Mouse (Mus musculus) kidney, adult 18-20 months (tissue): ENCODE results near the gene Dazap1.
A peak's percentile ranks its signal among the peaks of the same experiment; 100 is the strongest.

Experiments
- DNase-seq: peaks from one replicate; pipeline ENCODE4 v3.0.0; 2021

Dazap1 gene

DNA sequence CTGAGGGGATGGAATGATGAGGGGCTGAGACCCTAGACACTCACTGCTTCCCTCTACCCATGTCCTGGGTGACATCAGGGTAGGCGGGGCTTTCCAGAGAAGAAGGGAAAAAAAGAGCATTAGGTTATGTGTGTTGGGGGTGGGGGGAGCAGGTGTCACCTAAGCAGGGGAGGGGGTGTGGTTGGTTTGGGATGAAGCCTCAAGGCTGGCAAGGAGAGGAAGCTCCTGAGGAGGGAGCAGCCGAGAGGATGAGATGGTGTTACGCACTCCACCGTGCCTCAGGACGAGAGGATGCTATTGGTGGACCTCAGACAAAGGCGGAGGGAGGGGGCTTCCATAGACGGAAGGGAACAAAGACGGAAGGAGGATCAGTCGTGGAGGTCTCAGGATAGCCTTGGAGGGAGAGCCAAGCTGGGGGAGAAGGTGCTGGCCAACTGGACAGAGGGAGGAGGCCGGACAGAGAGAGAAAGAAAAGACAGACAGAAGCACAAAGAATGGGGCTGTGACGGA lies 39.4 kb downstream of the Dazap1 start:
- no peak for DNase-seq

DNA sequence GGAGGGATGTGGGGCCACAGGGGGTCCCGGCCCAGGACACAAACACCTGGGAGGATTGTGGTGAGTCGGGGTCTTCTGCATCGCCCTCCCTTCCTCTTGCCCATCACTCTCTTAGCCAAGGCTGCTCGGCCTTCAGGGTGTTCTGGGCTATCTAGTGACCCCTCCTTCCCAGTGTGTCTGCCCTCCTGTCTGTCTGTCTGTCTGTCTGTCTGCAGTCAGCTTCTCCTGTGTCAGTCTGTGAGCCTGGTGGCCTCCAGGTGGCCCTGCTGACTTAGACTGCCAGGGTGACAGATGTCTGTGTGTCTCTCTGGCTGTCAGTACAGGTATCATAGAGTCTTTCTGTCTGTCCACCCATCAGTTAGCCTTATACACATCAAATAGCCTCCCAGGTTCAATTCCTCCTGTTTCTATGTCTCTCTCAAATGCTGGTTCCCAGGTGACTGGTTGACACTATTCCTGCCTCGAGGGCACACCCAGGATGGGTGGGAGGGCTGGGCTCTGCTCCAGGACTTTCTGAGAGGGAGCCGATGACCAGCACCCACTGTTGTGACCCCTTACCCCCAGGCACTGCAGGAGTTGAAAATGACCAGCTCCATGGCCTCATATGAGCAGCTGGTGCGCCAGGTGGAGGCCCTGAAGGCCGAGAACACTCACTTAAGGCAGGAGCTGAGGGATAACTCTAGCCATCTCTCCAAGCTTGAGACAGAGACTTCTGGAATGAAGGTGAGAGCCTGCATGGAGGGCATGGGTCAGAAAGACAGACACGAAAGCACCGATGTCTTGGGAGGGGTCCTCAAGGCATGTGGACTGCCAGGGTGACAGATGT lies 40.2 kb downstream of the Dazap1 start:
- DNase-seq, result no peak

DNA sequence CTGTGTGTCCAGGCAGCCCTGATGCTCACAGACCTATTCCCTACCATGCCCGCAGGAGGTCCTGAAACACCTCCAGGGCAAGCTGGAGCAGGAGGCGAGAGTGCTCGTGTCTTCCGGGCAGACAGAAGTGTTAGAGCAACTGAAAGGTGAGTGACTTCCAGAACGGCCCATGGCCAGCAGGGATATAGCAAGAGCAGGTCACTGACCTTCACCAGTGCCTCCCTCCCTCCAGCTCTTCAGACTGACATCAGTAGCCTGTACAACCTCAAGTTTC lies 40.7 kb downstream of the Dazap1 start:
- DNase-seq, result no peak

DNA sequence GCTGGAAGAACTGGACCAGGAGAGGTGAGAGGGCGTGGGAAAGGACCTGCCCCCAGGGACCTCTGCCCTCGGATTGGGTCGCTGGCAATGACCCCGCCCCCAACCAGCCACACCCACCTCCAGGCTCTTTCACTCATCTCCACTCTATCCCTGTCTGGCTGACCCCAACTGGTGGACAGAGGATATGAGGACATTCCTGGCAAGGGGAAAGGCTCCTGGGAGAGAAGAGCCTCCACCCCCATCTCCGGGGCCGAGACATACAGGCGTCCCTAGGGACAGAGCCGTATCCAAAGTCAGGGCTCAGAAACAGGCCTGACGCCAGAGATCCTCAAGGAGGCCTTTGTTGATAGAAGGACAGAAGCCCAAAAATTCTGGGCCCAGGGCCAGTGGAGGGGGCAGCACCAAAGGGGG lies 41.2 kb downstream of the Dazap1 start:
- peak; percentile 64 for DNase-seq

DNA sequence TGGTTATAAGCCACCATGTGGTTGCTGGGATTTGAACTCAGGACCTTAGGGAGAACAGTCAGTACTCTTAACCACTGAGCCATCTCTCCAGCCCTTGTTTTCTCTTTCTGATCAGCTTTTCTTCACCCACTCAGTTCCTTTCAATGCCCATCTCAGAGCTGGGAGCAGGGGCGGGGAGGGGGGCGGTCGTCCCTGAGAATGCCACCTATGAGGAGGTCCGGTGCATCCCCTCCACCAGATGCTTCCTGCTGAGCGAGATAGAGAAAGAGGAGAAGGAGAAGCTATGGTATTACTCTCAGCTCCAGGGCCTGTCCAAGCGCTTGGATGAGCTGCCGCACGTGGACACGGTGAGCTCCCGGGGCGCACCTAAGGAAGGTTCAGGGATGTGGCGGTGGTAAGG lies 43.2 kb downstream of the Dazap1 start:
- DNase-seq, result no peak

DNA sequence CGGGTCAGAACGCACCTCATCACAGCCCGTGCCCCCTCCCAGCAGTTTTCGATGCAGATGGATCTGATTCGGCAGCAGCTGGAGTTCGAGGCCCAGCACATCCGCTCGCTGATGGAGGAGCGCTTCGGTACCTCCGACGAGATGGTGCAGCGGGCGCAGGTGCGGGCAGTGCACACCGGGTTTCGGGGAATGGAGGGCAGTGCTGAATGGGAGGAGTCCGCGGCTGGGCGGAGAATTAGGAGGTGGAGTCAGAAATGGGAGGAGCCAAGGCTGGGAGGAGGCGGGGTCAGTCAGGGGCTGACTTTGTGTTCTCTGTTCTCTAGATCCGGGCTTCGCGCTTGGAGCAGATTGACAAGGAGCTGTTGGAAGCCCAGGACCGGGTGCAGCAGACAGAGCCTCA lies 43.6 kb downstream of the Dazap1 start:
- DNase-seq, result peak; percentile 52

DNA sequence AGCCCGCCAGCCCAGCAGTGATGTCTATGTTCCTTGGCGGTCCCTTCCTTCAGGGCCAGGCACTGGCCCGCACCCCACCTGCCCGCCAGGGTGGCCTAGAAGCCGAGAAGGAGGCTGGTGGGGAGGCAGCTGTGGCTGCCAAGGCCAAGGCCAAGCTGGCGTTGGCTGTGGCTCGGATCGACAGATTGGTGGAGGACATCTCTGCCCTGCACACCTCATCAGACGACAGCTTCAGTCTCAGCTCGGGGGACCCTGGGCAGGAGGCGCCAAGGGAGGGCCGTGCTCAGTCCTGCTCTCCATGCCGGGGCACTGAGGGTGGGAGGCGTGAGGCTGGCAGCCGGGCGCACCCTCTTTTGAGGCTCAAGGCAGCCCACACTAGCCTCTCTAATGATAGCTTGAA lies 50.3 kb downstream of the Dazap1 start:
- no peak for DNase-seq

DNA sequence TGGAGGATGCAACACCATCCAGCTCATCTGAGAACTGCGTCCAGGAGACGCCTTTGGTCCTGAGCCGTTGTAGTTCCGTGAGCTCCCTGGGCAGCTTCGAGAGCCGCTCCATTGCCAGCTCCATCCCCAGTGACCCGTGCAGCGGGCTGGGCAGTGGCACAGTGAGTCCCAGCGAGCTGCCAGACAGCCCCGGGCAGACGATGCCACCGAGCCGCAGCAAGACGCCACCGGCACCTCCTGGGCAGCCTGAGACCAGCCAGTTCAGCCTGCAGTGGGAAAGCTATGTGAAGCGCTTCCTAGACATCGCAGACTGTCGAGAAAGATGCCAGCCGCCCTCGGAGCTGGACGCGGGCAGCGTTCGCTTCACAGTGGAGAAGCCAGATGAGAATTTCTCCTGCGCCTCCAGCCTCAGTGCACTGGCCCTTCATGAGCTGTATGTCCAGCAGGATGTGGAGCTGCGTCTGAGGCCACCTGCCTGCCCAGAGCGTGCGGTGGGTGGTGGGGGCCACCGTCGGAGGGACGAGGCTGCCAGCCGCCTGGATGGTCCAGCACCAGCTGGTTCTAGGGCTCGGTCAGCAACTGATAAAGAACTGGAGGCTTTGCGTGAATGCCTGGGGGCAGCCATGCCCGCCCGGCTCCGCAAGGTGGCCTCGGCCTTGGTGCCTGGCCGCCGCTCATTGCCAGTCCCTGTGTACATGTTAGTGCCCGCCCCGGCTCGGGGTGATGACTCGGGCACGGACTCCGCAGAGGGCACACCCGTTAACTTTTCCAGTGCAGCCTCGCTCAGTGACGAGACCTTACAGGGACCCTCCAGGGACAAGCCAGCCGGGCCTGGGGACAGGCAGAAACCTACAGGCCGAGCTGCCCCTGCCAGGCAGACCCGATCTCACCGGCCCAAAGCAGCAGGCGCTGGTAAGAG lies 51.6 kb downstream of the Dazap1 start:
- no peak for DNase-seq

DNA sequence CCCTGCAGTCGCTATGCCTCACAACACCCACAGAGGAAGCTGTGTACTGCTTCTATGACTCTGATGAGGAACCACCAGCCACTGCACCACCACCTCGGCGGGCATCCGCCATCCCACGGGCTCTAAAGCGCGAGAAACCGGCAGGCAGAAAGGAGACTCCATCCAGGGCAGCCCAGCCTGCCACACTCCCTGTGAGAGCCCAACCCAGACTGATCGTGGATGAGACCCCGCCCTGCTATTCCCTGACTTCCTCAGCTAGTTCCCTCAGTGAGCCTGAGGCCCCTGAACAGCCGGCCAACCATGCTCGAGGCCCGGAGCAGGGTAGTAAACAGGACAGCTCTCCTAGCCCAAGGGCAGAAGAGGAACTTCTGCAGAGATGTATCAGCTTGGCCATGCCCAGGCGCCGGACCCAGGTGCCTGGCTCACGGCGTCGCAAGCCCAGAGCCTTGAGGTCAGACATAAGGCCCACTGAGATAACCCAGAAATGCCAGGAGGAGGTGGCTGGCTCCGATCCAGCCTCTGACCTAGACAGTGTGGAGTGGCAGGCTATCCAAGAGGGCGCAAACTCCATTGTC lies 52.4 kb downstream of the Dazap1 start:
- DNase-seq, result no peak

DNA sequence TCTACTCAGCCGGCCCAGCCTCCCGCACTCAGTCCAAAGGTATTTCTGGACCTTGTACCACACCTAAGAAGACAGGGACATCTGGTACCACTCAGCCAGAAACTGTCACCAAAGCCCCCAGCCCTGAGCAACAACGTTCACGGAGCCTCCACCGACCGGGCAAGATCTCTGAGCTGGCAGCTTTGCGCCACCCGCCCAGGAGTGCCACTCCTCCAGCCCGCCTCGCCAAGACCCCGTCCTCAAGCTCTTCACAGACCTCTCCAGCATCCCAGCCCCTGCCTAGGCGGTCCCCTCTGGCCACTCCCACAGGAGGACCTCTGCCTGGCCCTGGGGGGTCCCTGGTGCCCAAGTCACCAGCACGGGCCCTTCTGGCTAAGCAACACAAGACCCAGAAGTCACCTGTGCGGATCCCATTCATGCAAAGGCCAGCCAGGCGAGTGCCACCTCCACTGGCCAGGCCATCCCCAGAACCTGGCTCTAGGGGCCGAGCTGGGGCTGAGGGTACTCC lies 53.3 kb downstream of the Dazap1 start:
- DNase-seq, result no peak

DNA sequence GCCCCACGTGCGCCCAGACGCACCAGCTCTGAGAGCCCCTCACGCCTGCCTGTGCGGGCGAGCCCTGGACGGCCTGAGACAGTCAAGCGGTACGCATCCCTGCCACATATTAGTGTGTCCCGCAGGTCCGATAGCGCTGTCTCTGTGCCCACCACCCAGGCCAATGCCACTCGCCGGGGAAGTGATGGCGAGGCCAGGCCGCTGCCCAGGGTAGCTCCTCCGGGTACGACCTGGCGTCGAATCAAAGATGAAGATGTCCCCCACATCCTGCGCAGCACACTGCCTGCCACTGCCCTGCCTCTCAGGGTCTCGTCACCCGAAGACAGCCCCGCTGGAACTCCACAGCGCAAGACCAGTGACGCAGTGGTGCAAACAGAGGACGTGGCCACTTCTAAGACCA lies 54.0 kb downstream of the Dazap1 start:
- no peak for DNase-seq

DNA sequence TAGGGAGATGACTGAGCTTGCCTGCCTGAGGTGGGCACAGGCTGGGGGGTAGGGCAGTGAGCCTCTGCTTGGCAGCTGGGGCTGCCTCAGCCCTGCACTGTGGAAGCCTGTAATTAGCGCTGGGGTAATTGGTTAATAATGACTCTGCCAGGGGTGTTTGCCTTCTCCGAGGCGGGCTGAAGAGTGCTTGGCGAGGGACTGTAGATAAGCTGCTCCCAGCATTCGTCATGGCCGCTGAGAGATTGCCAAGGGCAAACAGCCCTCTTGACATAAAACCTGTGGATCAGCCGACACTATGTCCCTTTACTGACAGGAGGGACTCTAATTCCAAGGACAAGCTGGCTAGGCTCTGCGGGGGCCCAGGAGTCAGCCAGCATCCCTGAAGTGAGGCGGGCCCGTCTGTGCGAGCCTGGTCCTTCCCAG lies 55.1 kb downstream of the Dazap1 start:
- no peak for DNase-seq

DNA sequence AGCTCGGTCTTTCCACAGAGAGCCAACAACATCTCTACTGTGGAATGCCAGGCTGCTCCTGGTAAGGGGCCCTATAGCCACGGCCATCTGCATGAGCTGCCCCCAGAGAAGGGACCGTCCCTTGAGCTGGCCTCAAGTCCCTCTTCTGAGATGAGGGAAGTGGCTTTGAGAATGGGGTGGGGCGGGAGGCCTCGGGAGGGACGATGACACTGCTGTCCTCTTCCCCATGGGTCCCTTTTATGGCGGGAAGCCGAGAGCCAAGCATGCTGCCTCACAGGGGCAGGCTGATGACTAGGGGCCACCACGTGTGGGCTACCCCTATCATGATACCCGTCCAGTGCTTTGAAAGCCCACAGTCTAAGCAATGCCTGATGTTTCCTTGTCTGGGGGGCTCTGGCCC lies 55.7 kb downstream of the Dazap1 start:
- DNase-seq, result no peak

DNA sequence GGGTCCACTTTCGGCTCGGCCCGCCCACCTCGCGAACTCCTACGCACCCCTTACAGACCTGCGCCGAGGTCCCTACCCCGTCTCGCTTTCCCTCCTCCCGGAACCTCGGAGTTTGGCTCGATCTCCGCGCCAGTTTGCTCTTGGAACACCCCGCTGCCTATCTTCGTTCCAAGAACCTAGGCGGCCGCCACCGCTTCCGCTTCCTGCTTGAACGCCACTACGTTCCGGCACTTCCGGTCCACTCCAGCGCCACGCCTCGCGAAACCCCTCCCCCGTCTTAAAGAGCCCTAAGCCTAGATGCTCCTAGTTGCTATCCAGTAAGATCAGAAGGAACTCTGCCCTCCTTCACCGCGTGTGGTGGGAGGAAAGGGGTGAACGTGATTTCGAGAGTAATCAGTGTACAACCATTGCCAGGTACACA lies 59.1 kb downstream of the Dazap1 start, which contains the start of gene 2310011J03Rik:
TSS of gene 2310011J03Rik (minus strand) at position 198 of the 421 bp plus-strand sequence.
- DNase-seq, result peak; percentile 95

DNA sequence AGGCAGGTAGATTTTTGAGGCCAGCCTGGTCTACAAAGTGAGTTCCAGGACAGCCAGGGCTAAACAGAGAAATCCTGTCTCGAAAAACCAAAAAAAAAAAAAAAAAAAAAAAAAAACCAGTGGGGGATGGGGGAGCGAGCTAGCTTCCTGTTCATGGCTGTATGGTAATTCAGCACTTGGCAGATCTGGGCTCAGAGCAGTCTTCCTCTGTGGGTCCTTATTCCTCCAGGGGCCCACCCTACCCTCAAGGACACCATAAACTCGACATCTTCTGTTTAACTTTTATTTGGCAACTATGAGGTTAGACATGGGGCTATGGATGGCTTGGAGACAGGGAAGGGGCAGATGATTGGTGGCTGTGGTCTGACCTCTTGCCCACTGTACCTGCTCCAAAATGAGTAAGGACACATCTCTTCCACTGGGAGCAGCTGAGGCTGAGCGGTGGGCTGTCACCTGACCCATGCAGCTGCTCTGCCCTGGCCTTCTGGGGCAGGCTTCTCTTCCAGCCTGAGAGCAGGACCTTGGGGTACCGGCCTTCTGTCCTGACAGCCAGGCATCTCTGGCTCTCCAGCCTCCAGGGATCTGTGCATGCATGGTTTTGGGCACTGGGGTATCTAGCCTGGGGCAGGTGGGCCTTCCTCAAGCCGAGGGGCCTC lies 59.9 kb downstream of the Dazap1 start:
- no peak for DNase-seq

DNA sequence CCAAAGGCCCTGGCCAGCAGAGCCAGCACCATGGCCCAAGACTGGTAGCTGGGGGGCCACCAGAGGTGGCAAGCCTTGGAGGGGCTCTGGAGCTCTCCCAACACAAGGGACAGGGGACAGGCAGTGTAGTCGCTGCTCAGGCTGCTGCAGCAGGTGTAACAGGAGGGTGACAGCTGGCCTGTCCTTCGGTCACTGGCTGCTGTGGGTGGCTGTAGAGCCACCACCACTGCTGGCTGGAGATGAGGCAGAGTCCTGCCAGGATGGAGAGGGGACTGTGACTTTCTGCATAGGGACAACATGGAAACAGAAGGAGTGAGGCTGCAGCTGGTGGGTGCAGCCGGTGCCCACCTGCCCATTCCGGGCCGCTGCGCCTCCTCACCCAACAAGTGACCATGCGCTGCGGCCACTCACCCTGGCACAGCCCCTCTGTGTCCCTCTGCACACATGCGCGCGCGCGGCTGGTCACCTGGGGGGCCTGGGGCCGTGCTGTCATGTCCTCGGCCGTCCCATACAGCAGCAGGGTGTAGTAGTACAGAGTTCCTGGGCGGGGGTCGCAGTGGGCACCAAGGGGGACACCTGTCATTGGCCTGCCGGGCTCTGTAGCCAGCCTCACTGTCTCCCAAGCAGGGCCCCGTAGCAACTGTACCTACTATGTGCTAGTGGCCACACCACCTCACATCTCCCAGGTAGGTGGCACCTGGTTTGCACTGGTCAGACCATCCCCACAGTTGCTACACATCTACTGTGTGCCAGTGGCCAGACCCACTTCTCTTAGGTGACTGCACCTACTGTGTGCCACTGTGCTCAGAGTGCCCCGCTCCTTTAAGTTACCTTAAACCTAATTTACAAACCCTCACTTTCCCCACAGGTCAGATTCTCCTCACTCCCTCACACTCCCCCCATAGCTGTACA lies 60.6 kb downstream of the Dazap1 start:
- no peak for DNase-seq

DNA sequence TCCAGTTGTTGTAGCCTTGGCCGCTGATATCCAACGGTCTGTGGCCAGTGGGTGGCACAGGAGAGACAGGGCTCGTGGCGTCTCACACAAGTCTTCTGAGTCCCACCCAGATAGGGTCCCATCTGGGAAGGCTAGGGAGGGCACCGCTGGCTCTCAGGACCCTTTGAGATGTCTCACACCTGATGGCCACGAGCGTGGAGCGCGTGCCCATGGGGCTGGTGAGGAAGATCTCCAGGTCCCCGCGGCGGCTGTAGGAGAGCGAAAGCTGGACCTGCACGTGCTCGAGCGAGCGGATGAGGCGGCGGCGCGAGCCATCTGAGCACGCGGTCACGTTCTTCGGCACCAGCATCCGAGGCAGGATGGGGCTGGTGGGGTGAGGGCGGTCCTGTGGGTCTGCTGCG lies 61.5 kb downstream of the Dazap1 start:
- peak; percentile 54 for DNase-seq

DNA sequence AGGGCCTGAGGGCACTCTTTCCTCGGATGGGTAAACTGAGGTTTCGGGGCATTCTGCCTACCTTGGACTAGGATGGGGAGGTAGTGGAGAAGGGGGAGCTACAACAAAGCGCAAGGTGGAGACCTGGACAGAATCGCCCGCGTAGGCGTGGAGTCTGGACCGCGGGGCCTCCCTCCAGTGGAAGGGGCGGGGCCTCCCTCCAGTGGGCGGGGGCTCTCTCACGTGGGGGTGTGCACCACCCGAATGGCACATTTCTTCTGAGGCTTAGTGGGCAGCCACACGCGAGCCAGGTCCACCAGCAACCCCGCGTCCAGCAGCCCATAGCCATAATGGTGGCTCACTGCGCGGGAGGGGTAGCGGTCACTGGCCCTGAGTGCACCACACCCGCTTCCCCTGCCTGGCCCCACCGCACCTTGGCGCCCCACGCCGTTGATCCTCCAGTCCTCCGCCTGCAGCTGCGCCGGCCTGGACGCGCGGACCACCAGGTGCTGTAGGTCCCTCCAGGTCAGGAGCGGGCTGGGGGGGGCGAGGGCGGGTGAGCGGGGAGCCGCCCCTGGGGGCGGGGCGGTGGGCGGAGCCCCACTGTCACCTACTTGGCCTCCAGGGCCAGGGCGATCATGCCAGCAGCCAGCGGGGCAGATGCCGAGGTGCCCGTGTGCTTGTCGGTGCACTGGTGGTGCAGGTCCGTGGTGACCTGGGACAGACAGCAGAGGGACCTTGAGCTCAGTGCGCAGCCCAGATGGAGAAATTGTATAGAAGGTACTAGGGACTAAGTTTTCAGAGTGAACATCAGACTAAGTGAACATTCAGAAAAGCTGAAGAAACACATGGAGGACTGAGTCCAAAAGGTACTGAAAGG lies 62.2 kb downstream of the Dazap1 start:
- DNase-seq, result peak; percentile 85

DNA sequence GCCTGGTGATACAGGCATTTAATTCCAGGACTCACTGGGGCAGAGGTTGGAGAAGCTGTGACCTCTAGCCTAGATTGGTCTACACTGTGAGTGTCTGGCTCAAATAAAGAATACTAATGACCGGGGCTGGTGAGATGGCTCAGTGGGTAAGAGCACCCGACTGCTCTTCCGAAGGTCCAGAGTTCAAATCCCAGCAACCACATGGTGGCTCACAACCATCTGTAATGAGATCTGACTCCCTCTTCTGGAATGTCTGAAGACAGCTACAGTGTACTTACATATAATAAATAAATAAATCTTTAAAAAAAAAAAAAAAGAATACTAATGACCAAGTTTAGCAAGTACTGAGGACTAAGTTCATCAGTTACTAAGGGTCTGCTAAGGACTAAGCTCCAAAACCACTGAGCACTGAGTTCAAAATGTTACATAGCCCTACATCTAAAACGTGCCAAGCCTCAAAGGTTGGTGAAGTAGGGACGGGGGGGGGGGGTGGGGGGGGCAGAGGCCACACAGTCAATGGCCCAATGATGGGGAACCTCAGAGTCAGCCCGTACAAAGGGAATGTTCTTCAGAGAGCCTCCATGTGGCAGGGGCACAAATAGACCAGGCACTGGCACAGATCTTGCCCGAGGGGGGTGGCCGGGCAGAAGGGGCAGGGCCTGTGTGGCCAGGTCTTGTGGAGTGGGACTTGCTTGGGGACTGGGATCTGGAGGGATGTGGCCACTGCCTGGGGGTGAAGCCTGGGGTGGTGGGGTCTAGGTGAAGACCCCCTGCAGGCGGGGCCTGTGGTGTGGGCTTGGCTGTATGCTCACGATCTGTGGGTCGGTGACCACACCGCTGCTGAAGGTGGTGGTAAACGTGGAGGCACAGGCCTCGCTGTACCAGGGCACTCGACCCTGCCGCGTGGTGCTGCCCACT lies 63.1 kb downstream of the Dazap1 start:
- no peak for DNase-seq

DNA sequence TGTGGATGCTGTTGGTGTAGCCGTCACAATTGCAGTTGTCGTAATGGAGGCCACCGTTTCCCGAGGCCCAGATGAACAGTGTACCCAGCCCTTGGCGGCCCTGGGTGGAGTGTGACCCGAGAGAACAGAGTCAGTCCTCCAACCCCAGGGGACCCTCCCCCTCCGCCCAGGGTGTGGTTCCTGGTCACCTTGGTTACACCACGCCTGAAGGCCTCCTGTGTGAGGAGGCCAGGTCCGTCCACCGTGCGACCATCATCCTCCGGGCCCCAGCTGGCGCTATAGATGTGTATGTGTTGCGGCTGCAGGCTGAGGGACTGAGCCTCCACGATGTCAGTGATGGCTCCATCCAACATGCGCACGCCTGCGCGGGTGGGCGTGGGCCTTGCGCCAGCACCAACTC lies 63.8 kb downstream of the Dazap1 start:
- no peak for DNase-seq
